Mouse (Mus musculus): ENCODE results near the gene Ankrd23. TPM values are rescaled to one million over a fixed set of nuclear protein-coding genes. Genes with fewer than 3 reads are reported as not detected.
"Not testable (repeated sequence)": the region's sequence is repeated elsewhere in the genome, so short reads cannot be mapped to it uniquely, and the experiment has no call there.

Gene Ankrd23
- total RNA-seq (2021), result 1,000 to 10,000 TPM; 3,219 to 3,282 TPM
- long read RNA-seq, experiment 1, transcript Ankrd23-204 (8 exons, 1,073 nt), result minor isoform, 5 of 3,361 reads
- long read RNA-seq, experiment 1, transcript Ankrd23-201 (9 exons, 1,964 nt), result major isoform, 2,691 of 3,361 reads
- long read RNA-seq, experiment 1, partial matches to known transcripts, result 240 of 3,361 reads
- long read RNA-seq, experiment 1, other reads (novel, unspliced or antisense), result 425 of 3,361 reads
- long read RNA-seq, experiment 2, transcript Ankrd23-201 (9 exons, 1,964 nt), result major isoform, 2,624 of 3,401 reads
- long read RNA-seq, experiment 2, partial matches to known transcripts, result 269 of 3,401 reads
- long read RNA-seq, experiment 2, other reads (novel, unspliced or antisense), result 503 of 3,401 reads

DNA sequence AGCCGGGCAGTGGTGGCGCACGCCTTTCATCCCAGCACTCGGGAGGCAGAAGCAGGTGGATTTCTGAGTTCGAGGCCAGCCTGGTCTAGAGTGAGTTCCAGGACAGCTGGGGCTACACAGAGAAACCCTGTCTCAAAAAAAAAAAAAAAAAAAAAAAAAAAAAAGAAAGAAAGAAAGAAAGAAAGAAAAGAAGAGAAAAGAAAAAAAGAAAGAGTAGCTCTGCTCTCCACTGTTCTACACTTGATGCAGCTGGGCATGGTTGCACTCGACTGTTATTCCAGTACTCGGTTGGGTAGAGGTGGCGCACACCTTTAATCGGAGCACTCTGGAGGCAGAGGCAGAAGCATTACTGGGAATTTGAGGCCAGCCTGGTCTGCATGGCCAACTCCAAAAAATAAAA, at the start of gene Ankrd23:
Gene Ankrd23 (minus strand): TSS at position 101 of the 400 bp plus-strand sequence.
- DNase-seq (ENCODE audit: low spot score), result not testable (repeated sequence)

DNA sequence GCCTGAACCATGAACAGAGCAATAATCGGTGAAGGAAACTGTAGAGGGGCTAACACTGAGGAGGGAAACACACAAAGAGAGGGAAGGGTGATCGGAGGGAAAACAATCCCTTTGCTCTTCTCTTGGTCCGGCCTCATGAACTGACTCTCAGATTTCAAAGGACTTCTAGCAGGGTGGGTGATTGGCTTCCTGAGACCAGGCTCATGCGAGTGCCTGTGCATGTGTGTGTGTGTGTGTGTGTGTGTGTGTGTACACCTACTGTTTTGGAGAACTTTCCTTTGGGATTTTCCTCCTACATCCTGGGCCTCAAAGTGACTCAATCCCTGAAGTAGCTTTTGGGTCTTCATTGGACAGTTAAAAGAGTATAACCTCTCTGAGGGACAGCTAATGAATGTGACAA, 49.6 kb upstream of the Ankrd23 start:
- no peak for DNase-seq (ENCODE audit: low spot score)

DNA sequence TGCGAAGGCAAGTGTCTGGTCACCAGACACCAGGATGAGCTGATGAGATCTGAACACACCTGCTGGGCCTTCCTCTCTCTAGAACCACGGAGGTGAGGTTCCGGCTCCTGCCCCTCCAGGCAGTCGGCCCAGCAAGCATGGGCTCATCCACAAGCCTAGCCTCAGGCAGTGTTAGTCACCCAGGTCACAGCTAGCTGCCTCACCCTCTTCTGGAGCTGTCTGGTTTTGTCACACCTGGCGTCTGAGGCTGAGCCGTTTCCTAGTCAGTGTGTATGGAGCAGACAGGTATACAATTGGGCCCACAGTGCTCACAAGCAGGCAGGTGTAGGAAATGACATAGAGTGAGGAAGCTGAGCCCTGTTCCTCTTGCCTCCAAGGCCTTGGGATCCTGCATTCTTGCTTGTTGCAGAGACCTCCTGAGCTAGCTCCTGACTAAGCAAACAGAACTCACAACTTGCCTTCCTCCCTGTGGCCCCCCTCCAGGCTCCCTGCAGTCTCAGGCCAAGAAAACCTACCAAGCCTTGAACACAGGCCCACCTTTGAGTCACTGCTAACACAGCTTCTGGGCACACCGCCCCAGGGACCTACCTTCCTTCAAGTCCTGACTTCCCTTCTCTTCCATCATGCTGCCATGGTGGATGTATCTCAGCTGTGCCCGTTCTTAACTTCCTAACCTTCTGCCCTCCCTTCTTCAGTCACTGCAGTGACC, 46.9 kb upstream of the Ankrd23 start:
- no peak for DNase-seq (ENCODE audit: low spot score)

DNA sequence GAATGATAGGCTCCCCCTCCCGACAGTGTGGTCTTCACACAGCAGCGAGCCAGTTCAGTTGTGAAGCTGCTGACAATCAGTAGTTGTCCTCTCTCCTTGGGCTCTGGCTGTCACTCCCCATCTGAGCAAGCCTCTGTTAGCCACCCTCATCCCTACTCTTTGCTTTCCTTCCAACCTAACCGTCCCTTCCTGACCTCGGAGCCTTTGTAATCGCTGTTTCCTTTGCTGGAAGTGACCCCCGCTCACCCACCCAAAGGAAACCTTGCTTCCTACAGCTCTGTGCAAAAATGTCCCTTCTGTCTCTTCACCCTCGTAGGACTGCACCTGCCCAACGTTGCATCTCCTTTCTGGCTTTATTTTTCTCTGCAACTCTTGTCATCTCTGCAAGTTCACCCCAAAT, 45.5 kb upstream of the Ankrd23 start:
- no peak for DNase-seq (ENCODE audit: low spot score)

DNA sequence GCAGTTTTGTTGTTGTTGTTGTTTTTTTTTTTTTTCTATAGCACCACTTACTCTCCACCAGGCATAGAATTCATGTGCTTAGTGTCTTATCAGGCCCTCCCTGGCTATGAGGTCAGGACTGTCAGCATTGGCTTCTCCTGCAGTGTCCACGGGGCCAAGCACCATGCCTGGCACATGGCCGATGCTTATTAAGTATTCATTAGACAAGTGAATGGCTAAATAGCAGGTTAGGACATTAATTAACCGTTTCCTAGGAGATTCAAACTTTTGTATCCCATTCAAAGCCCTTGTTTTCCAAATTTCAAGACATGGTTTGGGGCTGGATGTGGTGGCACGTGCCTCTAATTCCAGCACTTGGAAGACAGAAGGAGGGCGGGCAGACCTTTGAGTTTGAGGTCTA, 44.6 kb upstream of the Ankrd23 start:
- DNase-seq (ENCODE audit: low spot score), result no peak

DNA sequence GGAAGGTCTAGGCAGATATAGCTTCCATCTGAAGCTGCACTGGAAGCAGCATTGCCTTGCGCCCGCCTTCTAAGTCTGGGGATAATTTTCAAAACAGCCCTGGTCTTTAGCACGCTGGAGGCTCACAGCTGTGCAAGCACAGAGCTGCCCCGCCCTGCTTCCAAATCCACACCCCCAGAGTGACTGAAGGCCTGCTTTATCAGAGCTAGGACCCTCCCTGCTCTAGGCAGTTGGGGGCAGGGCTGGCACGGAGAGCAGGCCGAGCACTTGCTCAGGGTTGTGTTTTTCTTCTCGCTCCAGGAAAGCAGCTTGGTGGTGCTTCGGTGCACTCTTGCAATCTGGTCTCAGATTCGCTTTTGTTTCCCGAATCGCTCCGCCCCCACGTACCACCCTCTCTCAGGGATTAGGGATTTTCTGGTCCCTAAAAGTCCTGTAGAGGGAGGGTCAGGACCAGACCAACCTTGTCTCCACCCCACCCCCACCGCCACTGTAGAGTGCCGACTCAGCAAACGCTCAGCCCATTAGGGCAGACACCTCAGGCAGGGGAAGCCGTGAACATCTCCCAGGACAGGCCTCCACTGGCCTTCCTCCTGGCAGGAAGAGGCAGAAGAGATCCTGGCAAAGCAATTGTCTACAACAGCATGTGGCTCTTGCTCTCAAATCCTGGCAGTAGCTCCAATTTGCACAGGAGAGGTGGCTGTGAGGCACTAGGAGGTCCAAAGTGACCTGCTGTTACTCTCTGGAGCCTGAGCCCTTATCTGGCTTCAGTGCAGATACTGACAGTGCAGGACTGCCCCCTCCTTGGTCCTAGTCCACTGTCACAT, 43.9 kb upstream of the Ankrd23 start:
- DNase-seq (ENCODE audit: low spot score), result peak; percentile 55

DNA sequence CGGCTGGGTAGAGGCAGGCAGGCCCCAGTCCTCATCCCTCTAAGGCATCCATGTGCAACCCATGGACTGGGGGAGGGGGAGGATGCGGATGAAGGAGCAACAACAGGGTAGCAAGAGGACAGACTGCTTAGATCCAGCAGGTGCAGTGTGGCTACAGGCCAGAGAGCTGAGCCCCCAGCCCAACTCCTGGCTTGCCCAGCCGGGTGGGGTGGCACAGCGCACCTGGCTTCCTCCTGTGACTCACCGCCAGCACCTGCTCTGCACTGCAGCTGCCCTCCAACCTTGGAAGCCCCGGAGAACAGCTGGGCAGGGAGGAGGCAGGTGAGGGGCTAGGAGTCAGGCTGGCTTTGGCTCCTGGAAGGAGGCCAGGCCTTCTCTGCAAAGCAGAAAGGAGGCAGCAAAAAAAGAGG, 43.3 kb upstream of the Ankrd23 start:
- DNase-seq (ENCODE audit: low spot score), result no peak

DNA sequence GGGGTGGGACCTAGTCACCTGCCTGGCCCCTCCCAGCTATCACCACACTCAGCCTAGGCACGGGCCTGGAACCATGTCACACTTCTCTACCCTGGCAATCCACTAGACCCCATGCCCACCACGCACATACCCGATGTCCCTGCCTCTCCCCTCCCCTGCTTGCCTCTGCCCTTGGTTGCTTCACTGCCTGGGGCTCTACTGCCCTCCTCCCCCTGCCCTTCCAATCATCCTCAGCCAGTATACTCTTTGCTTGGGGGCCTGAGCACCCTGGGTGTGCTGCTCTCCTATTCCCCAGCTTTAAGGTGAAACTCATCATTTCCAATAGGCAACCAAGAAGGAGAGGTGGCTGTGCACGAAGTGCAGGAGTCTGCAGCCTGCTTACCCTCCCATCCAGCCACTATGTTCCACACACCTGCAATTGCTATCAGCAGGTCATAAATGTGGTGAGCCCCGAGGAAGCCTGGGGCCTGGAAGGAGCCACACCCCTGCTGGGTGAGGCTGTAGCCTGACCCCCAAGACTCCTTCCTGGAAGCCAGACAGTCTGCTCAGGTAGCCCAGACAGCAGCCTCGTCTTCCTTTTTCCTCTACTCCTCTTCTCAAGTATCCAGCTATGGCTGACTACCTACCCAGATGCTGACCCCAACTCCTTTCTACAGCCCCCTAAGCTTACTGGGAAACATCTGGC, 40.5 kb upstream of the Ankrd23 start:
- no peak for DNase-seq (ENCODE audit: low spot score)

DNA sequence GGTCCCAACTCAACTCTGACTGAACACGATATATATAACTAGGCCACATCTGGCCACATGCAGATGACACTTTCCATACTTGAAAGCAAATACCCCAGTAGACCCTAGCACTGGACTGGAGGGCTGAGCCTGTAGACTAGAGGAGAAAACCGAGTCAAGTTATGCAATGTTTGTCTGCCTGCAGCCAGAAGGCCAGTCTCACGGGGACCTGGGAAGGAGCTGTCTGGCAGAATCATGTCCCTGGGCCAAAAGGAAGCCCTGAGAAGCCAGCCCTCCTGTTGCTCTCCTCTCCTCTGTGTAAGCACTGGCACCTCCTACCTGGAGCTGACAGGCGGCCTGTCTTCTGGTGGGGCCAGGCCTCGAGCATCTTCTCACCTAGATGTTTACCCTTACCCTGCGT, 38.7 kb upstream of the Ankrd23 start:
- DNase-seq (ENCODE audit: low spot score), result no peak

DNA sequence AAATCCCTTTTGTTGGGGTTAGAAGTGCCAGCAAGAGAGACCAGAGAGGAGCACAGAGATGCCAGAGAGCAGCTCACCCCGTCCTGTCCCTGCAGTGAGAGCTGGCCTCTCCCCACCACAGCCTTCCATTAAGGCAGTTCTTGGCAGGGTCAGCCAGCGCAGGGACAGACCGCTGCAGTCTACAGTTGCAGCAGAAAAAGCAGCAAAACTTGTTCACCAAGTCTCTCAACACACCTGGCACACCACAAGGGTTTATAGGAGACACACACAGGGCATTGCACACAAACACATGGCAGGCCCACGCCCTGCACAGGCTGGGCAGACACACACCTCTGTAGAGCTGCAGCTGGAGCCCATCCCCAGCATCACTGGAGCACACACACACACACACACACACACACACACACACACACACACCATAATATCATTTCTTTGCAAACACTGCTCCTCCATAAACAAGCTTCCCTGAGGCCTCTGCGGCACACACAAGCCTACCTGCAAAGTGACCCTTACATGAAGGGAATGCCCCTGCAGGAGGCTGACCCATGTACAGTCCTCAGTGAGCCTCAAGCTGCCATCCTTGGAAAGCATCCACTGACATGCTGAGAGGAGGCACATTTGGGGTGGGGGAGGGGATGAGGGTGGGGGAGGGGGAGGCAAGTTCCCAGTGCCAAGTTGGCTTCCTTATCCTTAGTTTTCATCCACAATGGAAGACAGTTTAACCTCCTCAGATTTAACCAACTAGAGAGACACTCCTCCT, 37.7 kb upstream of the Ankrd23 start:
- DNase-seq (ENCODE audit: low spot score), result no peak

DNA sequence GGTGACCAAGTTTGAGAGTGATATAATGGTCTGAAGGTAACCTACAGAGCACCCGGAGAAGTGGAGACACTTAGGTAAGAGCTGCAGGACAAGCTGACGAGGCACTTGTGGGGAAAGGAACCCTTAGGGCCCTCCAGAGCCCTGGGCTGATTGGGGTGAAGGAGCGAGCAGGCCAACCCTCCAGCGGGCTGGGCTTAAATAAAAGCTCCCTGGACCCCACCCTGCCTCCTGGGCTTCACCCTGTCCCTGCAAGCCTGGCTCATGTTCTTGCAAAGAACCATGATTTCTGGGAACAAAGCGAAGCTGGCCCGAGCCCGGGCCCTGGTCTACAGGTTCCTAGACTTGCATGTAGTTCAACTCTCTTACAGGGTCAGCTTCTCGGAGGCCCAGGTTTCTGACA, 36.8 kb upstream of the Ankrd23 start:
- DNase-seq (ENCODE audit: low spot score), result no peak

DNA sequence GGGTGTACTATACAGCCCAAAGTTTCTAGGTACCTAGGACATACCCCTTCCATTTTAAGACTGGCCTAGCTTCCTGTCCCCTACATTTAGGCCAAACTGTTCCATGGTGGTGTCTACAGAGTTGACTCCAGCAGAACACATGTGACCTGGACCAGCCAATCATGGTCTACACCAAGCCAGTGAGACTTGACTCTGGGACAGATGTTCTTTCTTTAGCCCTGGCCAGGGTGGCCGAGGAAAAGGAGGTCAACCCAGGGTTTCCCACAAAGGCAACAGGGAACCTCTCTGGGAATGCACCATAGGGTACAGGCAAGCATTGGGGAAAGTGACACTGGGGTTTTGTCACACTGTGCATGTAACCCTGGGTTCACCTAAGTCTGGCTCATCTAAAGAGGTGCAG, 36.0 kb upstream of the Ankrd23 start:
- DNase-seq (ENCODE audit: low spot score), result peak; percentile 76

DNA sequence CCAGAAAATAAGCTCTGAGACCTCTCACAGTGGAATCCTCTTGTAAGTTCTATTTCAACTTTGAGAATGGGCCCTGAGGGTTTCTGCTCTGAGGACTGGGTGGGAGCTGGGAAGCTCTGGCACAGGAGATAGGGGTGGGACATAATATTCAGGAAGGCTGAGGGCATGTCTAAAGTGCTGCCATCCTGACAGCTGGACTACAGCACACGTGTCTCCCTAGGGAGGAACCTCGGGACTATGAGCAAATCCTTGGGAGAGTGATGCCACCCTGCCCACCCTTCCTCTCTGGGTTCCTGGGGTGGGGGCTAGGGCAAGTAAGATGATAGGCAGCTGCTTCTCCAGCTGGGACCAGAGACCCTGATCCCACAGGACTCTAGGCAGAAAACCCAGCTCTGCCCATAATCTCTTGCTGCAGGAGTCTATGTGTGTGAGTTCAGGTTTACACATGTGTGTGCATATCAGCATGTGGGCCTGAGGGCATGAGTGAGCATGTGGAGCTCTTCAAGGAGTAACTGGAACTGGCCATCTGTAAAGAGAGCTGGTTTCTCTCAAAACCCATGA, 35.5 kb upstream of the Ankrd23 start:
- no peak for DNase-seq (ENCODE audit: low spot score)

DNA sequence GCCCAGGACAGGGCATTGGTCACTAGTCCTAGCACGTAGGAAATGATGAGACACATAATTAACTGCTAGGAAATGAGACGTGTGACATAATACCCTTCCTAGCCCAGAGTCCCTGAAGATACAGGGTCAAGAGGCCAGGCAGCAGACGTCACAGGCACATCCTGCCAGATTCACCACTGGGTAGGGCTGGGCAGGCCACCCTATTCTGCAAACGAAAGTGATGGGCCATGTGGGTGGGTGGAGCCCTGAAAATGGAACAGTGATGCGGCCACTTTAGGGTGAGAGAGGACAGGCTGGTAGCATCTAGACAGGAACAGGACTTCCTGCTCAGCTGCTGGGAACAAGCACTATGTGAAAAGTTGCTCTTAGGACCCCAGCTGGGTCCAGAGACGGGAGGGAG, 34.9 kb upstream of the Ankrd23 start:
- DNase-seq (ENCODE audit: low spot score), result peak; percentile 78

DNA sequence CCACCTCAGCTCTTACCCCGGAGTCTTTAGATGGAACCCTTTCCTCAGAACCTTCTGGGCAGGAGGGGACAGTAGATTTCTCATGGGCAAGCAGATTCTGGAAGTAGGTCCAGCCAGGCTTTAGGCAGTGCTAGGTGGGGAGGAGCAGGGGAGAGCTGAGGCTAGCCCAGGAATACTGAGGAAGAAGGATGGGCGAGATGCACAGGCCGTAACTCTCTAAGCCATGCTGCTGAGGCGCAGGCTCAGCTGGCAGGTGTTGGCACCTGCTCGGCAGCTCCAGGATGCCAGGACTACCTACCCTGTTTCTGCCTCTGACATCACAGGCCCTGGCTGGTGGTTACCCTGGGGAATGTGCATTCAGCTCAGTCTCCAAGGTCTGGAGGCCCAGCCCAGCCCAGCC, 33.6 kb upstream of the Ankrd23 start:
- no peak for DNase-seq (ENCODE audit: low spot score)

DNA sequence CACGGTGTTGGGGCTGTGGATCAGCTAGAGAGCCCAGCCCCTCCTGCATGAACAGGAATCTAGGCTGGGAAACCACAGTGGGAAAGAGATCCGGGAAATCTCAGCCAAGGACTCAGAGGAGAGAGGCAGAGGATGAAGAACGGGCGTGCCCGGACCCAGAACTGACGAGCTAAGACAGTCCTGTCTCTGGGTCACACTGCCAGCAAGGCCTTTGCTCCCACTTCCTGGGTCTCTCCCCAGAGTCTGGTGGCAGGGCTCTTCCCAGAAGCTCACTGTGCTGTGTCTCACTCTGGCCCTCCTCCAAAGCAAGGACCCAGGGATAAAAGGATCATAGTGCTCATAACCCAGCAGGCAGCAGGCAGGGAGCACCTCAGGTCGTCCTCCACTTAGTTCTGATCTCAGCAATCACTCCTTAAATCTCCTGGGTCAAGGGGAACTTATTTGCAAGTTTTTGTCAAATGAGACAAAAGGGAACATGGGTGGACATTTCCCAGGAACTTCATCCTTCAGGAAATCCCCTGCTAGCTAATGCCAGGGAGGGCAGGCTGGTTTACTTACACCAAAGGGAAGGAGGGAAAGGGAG, 33.1 kb upstream of the Ankrd23 start:
- DNase-seq (ENCODE audit: low spot score), result no peak

DNA sequence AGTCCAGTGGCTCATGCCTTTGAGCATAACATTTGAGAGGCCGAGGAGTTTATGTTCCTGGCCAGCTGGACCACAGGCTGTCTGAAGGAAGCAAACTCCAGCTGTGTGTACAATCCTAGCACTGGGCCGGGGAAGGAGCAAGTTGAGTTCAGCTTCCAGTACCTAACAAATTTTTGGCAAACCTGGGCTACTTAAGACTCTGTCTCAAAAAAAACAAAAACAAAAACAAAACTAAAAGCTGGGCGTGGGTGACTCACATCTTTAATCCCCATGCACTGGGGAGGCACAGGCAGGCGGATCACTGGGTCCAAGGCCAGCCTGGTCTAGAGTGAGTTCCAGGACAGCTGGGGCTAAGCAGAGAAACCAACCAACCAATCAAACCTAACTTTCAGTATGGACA, 32.1 kb upstream of the Ankrd23 start:
- DNase-seq (ENCODE audit: low spot score), result peak; percentile 44

DNA sequence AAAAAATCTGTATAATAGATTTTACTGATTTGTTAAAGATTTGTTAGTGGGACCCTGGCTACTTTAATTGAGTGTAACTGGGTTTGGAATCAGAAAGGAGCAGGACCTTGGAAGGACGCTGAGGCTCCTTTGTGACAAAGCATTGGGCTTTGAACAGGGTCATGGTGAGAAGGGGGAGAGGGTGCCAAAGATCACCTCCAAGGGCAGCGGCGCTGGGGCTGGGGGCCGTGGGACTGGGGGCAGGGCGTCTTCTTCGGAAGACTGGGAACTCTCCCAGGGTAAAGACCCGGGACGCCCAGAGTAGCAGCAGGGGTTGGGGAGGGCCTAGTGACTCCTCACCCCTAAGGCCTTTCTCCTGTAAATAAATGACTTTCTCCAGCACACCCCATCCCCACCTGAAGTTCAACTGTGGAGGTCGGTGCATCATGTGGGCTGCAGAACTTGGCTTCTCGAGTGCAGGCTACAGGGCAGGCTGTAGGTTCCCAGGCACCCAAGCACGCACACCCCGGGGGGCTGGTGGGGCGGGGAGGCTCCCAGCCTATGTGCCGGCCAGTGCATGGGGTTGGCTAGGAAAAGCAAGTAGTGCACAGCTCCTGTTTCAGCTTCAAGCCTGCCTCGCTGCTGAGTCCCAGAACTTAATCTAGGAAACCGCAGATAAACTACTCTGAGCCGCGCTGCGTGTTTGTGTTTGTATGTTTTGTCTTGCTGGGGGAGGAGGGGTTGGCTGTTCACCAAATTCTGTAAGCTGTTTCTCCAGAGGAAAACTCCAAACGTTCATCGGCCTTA, 31.3 kb upstream of the Ankrd23 start:
- DNase-seq (ENCODE audit: low spot score), result no peak

DNA sequence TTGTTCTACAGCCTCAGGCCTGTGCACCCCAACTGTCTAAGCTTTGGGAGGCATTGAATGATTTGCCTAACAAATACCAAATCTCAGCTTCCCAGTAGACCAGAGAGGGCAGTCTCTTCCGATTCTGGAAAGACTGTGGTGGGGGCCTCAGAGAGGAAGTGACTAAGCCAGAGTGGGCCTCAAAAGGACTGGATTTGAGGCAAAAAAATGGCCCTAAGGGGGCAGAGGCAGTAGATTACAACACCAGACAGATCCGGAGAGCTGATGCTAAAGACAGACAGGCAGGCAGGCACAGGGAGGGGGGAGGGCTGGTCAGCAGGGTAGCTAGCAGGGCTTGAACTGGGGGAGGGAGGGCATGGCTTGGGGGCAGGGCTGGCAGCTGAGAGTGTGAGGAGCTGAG, 29.7 kb upstream of the Ankrd23 start:
- no peak for DNase-seq (ENCODE audit: low spot score)

All from gastrocnemius, adult 18-20 months (tissue).